Mouse (Mus musculus): ENCODE measurements around the gene Tnip1. TPM values are rescaled to one million over a fixed set of nuclear protein-coding genes. Genes with fewer than 3 reads are reported as not detected.
A peak's percentile ranks its signal among the peaks of the same experiment; 100 is the strongest.

Gene Tnip1
- polyA plus RNA-seq, 1 experiment, result 47.2 TPM

DNA sequence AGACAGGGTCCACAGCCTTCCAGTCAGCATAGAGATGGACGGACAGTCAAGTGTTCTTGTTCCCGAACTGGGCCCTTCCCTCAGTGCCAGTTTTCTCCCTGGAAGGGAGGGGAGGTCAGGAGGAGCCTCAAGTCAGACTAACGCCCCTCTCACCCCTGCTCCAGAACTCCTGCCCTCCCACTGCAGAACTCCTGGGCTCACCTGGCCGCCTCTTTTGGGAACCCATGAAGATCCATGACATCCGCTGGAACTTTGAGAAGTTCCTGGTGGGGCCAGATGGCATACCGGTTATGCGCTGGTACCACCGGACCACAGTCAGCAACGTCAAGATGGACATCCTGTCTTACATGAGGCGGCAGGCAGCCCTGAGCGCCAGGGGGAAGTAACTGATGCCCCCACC, 53.4 kb downstream of the Tnip1 start:
- H3K4me1 ChIP-seq (ENCODE audit: control insufficient read depth, insufficient read depth, low read length), result no peaks in the 10 kb centered on the region; the same call in 1 of the 2 replicates
- DNase-seq, result no peak
- 84% methylated on average over 11 of the region's 11 CpGs for WGBS
- TF ChIP-seq POLR2A (IDR thresholded peaks at IDR 0.05; ENCODE audit: borderline replicate concordance, extremely low read depth, low read depth, low read length) (no peak), CTCF (IDR thresholded peaks at IDR 0.05; ENCODE audit: insufficient read depth, low read length) (no peak)
- H3K4me3 ChIP-seq (replicated peaks; ENCODE audit: extremely low read depth, low read depth, low read length), result no peak overlapping the region

GRCm38 (mm10) chr11:54907259-54907658, 55.5 kb downstream of the Tnip1 start:
- 84% methylated on average over 5 of the region's 5 CpGs for WGBS
- H3K4me3 ChIP-seq (replicated peaks; ENCODE audit: extremely low read depth, low read depth, low read length), result no peak overlapping the region
- no peak for DNase-seq
- no peaks in the 10 kb centered on the region; the same call in 1 of the 2 replicates for H3K4me1 ChIP-seq (ENCODE audit: control insufficient read depth, insufficient read depth, low read length)
- TF ChIP-seq CTCF (IDR thresholded peaks at IDR 0.05; ENCODE audit: insufficient read depth, low read length) (no peak), POLR2A (IDR thresholded peaks at IDR 0.05; ENCODE audit: borderline replicate concordance, extremely low read depth, low read depth, low read length) (no peak)

- DNase-seq, result no peak
- no peak for TF ChIP-seq CTCF (IDR thresholded peaks at IDR 0.05; ENCODE audit: insufficient read depth, low read length)
- TF ChIP-seq POLR2A (IDR thresholded peaks at IDR 0.05; ENCODE audit: borderline replicate concordance, extremely low read depth, low read depth, low read length), result peak; percentile 19; the same call in 1 of the 2 replicates
- H3K4me3 ChIP-seq (replicated peaks; ENCODE audit: extremely low read depth, low read depth, low read length), result no peak overlapping the region
Observed at GRCm38 (mm10) chr11:54906466-54906865, 56.3 kb downstream of the Tnip1 start.

DNA sequence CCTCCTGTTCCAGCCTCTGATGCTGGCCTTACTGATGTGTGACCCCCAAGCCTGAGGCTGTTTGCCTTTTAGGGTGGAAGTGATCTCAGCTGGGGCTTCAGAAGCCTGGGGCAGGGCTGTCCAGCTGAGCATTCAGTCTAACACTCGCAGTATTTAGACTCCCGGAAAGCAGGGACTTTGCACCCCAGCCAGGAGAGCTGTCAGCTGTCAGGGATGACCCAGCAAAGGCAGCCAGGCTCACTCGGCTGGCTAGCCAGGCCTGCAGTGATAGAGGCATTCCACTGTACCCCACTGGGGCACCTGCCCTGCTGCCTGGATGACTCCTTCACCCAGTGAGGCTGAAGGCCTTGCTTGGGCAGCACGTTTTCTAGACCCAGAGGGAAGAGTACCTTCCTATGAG, 56.8 kb downstream of the Tnip1 start:
- Histone ChIP-seq H3K4me3 (replicated peaks; ENCODE audit: extremely low read depth, low read depth, low read length) (no peak overlapping the region), H3K4me1 (ENCODE audit: control insufficient read depth, insufficient read depth, low read length) (no peaks in the 10 kb centered on the region)
- TF ChIP-seq CTCF (IDR thresholded peaks at IDR 0.05; ENCODE audit: insufficient read depth, low read length), result no peak
- no peak for TF ChIP-seq POLR2A (IDR thresholded peaks at IDR 0.05; ENCODE audit: borderline replicate concordance, extremely low read depth, low read depth, low read length)
- WGBS, result 57% methylated on average over 4 of the region's 4 CpGs
- DNase-seq, result no peak

More at GRCm38 (mm10) chr11:54906466-54906865, 56.3 kb downstream of the Tnip1 start:
- no peaks in the 10 kb centered on the region; the same call in 1 of the 2 replicates for H3K4me1 ChIP-seq (ENCODE audit: control insufficient read depth, insufficient read depth, low read length)
- WGBS, result 49% methylated on average over 4 of the region's 4 CpGs

DNA sequence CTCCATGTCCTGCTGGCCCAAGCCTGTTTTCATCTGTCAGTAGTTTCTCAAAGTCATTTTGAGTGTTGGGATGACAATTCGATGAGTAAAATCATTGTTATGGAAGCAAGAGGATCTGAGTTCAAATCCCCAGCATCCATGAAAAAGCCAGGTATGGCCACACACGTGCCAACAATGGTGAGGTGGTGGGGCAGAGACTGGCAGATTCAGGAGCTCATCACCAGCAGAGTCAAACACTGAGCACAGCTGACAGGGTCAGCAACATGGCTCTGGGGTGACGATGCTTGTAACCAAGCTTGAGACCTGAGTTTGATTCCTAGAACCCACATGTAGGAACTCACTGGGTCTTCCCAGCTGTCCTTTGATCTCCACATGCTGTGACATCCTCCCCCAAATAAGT, 57.6 kb downstream of the Tnip1 start:
- TF ChIP-seq POLR2A (IDR thresholded peaks at IDR 0.05; ENCODE audit: borderline replicate concordance, extremely low read depth, low read depth, low read length) (peak; percentile 38; the same call in 1 of the 2 replicates), CTCF (IDR thresholded peaks at IDR 0.05; ENCODE audit: insufficient read depth, low read length) (no peak)
- WGBS, result 79% methylated on average over 3 of the region's 3 CpGs
- no peak overlapping the region for H3K4me3 ChIP-seq (replicated peaks; ENCODE audit: extremely low read depth, low read depth, low read length)
- DNase-seq, result no peak
- no peaks in the 10 kb centered on the region for H3K4me1 ChIP-seq (ENCODE audit: control insufficient read depth, insufficient read depth, low read length)

DNA sequence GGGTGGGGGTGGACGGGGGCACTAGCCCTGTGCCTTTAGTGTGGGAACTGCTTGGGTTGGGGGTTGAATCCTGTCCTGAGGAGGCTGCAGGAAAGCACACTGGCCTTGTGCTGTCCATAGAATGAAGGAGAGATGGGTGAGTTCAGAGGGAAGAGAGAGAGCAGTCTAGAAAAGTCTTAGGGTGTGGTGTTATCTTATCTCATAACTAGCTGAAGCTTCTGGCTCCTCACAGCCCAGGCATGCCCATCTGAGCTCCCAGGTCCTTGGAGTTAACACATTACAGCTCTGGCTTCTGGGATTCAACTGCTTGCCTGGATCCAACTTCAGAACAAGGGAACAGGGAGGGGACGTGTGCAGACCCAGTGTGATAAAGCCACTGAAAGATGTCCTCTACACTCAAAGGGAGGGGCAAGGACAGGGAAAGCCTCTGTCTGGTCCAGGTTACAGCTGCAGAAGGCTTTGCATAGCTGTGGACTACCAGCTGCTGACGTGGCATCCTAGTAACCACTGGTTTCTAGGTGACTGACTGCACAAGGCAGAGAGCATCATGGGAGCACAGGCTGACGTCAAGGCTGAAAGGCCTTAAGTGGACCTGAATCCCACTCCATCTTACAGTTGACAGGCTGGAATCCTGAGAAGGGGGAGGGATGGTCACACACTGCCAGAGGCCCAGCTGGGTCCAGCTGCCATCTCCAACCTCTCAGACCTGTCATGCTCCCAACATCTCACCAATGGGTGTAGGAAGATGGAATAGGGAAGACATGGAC, 58.6 kb downstream of the Tnip1 start:
- Histone ChIP-seq H3K4me3 (replicated peaks; ENCODE audit: extremely low read depth, low read depth, low read length) (peak overlapping the region; percentile 58), H3K4me1 (ENCODE audit: control insufficient read depth, insufficient read depth, low read length) (no peaks in the 10 kb centered on the region)
- WGBS, result 62% methylated on average over 4 of the region's 4 CpGs
- no peak for DNase-seq
- TF ChIP-seq CTCF (IDR thresholded peaks at IDR 0.05; ENCODE audit: insufficient read depth, low read length), result no peak
- no peak for TF ChIP-seq POLR2A (IDR thresholded peaks at IDR 0.05; ENCODE audit: borderline replicate concordance, extremely low read depth, low read depth, low read length)

DNA sequence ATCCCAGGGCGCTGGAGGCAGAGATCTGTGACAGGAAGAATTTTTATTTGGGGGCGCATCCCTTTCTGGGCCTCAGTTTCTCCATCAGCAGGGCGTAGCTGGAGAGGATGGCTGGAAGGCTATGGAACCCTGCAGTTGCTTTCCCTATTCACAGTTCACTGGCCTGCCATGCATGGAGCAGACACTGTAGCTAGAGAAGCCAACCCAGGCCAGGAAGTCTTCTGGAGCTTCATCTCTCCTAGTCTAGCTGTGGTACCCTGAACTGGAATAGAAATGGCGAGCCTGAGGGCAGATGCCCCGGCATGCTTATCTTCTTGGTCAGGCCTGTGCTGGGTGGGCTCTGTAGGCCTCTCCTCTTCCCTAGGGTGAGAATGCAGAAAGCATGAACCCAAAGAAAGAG, 59.4 kb downstream of the Tnip1 start:
- no peaks in the 10 kb centered on the region for H3K4me1 ChIP-seq (ENCODE audit: control insufficient read depth, insufficient read depth, low read length)
- DNase-seq, result no peak
- peak overlapping the region; percentile 72 for H3K4me3 ChIP-seq (replicated peaks; ENCODE audit: extremely low read depth, low read depth, low read length)
- 62% methylated on average over 5 of the region's 5 CpGs for WGBS
- TF ChIP-seq CTCF (IDR thresholded peaks at IDR 0.05; ENCODE audit: insufficient read depth, low read length) (no peak), POLR2A (IDR thresholded peaks at IDR 0.05; ENCODE audit: borderline replicate concordance, extremely low read depth, low read depth, low read length) (0 out of 2 replicates have a peak, but pooled peaks have one; percentile 15)

GRCm38 (mm10) chr11:54902333-54903323, 60.1 kb downstream of the Tnip1 start, which contains the start of gene Gpx3:
Gene Gpx3, plus strand, starts transcription at chr11:54902453.
- Histone ChIP-seq H3K4me3 (replicated peaks; ENCODE audit: extremely low read depth, low read depth, low read length) (peak within 1 kb of the TSS; percentile 72), H3K4me1 (ENCODE audit: control insufficient read depth, insufficient read depth, low read length) (no peaks in the 10 kb centered on the region)
- 14% methylated on average over 45 of the region's 45 CpGs for WGBS
- TF ChIP-seq CTCF (IDR thresholded peaks at IDR 0.05; ENCODE audit: insufficient read depth, low read length), result no peak
- TF ChIP-seq POLR2A (IDR thresholded peaks at IDR 0.05; ENCODE audit: borderline replicate concordance, extremely low read depth, low read depth, low read length), result peak; percentile 86
- DNase-seq, result peak; percentile 58

DNA sequence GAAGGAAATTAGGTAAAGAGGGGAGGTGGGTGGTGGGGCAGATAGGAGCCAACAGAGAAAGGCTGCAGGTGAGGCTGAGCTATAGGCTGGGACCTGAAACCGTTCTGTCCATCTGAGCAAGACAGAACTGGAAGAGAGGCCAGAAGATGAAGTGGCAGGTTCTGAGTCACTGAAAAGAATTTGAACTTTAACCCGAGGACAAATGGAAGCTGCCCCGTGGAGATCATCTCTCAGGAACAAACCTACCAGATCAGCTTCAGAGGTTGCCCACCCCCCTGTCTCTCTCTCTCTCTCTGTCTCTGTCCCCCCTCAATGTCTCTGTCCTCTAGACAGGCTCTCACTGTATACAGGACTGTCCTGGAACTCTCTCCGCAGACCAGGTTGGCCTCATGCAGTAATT, 63.1 kb downstream of the Tnip1 start:
- 62% methylated on average over 4 of the region's 4 CpGs for WGBS
- no peak for DNase-seq
- H3K4me3 ChIP-seq (replicated peaks; ENCODE audit: extremely low read depth, low read depth, low read length), result no peak overlapping the region
- H3K4me1 ChIP-seq (ENCODE audit: control insufficient read depth, insufficient read depth, low read length), result no peaks in the 10 kb centered on the region
- no peak for TF ChIP-seq POLR2A (IDR thresholded peaks at IDR 0.05; ENCODE audit: borderline replicate concordance, extremely low read depth, low read depth, low read length)
- no peak for TF ChIP-seq CTCF (IDR thresholded peaks at IDR 0.05; ENCODE audit: insufficient read depth, low read length)
